Mouse (Mus musculus): ENCODE data around the gene Stac2. TPM values are rescaled to one million over a fixed set of nuclear protein-coding genes. Genes with fewer than 3 reads are reported as not detected.

The Stac2 gene
- total RNA-seq, 2 experiments from 2014 or later, result not detected

DNA sequence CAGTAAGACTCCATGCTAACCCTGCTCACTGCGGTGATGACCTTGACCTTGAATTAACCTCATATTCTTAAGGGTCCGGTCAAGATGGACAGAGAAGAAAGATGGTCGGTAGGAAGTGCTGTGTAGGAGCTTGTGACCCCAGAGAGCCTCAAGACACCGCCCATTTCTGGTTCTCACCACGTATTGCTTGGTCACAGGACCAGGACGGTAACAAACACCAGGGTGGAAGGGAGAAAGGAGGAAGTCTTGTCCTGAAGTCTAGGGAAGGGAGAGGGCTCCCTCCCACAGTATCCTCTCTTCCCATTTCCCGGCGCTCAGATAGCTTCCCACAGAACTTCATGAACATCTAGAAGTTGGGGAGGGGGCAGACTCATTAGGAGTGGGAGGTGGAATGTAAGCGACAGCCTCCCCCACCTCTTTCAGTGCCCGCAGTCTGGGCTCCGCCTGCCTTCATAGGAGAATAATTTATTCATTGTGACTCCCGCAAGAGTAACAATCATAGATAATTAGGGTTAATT, 1.6 kb downstream of the Stac2 start:
- ATAC-seq (replicated peaks; ENCODE audit: poor library complexity, severe bottlenecking), result peak; percentile 49

DNA sequence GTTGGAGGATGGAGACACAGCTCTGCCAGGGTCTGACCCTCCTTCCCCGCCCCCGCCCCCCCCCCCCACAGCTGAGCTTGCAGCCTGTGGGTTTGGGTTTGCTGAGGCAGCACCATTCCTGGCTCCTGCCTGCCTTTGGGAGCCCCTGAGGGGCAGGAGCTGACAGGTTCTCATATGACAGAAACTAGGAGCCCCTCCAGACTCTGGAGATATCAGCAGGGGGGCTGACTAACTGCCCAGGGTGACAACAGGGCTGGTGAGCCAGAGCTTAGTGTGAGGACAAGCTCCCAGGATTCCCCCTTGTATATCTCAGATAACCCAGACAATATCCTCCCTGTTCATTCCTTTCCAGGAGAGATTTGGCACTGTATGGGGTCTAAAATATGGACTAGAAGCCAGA, 2.3 kb downstream of the Stac2 start:
- ATAC-seq (replicated peaks; ENCODE audit: poor library complexity, severe bottlenecking), result no peak

DNA sequence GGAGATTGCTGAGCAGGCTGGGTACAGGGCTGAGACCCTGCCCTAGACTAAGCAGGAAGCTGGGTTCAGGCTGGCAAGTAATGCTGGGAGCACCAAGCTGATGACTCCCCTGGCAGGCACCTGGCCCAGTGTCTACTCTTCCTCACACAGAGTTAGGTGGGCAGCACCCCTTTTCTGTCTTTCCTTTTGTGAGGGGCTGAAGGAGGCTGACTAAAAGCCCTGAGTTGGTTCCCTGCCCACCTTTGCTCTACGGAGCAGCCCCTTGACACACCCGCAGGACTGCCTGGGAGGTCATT, 2.8 kb downstream of the Stac2 start:
- ATAC-seq (replicated peaks; ENCODE audit: poor library complexity, severe bottlenecking), result no peak

- ATAC-seq (replicated peaks; ENCODE audit: poor library complexity, severe bottlenecking), result peak; percentile 76
Measured at GRCm38 (mm10) chr11:98049672-98050519, 3.4 kb downstream of the Stac2 start.

- no peak for ATAC-seq (replicated peaks; ENCODE audit: poor library complexity, severe bottlenecking)
Measured at GRCm38 (mm10) chr11:98047745-98048144, 5.5 kb downstream of the Stac2 start.

GRCm38 (mm10) chr11:98046466-98046865, 6.8 kb downstream of the Stac2 start:
- ATAC-seq (replicated peaks; ENCODE audit: poor library complexity, severe bottlenecking), result no peak

DNA sequence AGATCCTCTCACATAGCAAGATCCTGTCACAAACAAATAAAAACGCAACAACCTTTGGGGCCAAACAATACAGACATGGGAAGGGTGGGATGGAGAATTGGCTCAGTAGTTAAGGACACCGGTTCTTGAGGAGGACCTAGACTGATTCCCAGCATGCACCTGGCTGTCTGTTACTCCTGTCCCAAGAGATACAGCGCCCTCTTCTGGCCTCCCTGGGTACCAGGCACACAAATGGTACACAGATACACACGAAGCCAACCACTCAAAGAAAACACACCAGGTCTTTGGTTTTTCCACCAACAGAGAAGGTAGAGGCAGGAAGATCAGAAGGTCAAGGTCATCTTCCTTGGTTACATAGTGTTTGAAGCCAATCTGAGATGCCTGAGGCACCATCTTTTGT, 7.7 kb downstream of the Stac2 start:
- no peak for ATAC-seq (replicated peaks; ENCODE audit: poor library complexity, severe bottlenecking)

GRCm38 (mm10) chr11:98044074-98044473, 9.2 kb downstream of the Stac2 start:
- ATAC-seq (replicated peaks; ENCODE audit: poor library complexity, severe bottlenecking), result no peak

- no peak for ATAC-seq (replicated peaks; ENCODE audit: poor library complexity, severe bottlenecking)
Measured at GRCm38 (mm10) chr11:98042741-98043140, 10.5 kb downstream of the Stac2 start.

GRCm38 (mm10) chr11:98040975-98041374, 12.3 kb downstream of the Stac2 start:
- ATAC-seq (replicated peaks; ENCODE audit: poor library complexity, severe bottlenecking), result no peak; the same call in 1 of the 2 replicates

DNA sequence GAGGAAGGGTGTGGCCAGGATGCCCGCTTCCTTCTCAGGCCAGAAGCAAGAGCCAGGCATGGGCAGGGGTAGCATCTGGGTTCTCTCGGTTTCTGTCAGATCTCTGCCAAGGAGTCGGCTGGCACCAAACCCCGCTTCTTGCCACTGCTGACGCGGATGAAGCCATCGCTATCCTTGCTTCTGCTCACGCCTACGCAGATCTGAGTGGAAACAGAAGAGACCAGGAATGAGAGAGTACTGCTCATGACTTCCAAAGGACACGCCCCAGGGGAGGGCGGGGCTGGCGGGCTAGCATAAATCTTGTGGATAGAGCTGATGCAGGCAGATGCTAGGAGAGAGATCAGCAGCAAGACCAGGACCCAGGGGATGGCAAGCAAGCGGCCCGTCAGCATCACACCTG, 15.4 kb downstream of the Stac2 start:
- ATAC-seq (replicated peaks; ENCODE audit: poor library complexity, severe bottlenecking), result no peak

DNA sequence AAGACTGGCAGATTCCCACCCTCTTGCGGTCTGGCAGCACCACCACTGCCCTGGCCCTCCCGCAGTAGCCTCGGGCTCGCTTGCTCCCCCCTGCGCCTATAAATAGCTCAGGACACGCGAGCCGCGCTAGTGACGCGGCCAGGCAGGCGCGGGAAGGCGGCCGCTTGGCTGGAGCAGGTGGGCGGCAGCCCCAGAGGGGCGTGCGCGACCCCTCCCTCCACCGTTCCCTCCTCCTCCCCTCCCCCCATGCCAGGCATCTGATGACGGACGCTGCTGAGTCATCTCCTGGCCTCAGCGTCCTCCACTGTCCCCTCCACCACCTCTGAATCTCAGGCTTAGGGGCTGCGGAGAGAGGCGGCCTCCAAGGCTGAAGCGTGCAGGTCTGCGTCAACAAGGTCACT, 17.3 kb downstream of the Stac2 start:
- peak; percentile 48 for ATAC-seq (replicated peaks; ENCODE audit: poor library complexity, severe bottlenecking)

DNA sequence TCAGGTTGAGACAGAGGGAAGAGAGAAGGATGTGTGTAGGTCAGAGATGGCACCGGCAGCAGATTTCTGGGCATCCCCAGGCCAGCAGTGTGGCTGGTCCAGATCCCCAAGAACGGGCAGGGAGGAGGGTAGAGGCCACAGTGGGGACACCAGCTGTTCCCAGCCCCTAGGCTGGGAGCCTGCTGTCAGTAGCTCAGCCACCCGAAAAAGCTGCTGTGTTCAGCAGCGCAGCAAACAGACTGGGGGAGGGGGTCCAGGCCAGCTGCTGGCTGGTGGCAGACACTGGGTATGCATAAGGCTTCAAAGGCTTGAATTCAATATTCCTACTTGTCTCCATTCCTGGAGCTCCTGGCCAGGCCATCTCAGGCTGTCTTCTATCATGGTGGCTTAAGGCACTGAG, 18.4 kb downstream of the Stac2 start:
- ATAC-seq (replicated peaks; ENCODE audit: poor library complexity, severe bottlenecking), result no peak

GRCm38 (mm10) chr11:98034061-98034460, 19.2 kb downstream of the Stac2 start:
- no peak for ATAC-seq (replicated peaks; ENCODE audit: poor library complexity, severe bottlenecking)

- ATAC-seq (replicated peaks; ENCODE audit: poor library complexity, severe bottlenecking), result 0 out of 2 replicates have a peak, but pooled peaks have one; percentile 40
Measured at GRCm38 (mm10) chr11:98031443-98031770, 21.9 kb downstream of the Stac2 start.

- no peak for ATAC-seq (replicated peaks; ENCODE audit: poor library complexity, severe bottlenecking)
Measured at GRCm38 (mm10) chr11:98030701-98031442, 22.4 kb downstream of the Stac2 start.

DNA sequence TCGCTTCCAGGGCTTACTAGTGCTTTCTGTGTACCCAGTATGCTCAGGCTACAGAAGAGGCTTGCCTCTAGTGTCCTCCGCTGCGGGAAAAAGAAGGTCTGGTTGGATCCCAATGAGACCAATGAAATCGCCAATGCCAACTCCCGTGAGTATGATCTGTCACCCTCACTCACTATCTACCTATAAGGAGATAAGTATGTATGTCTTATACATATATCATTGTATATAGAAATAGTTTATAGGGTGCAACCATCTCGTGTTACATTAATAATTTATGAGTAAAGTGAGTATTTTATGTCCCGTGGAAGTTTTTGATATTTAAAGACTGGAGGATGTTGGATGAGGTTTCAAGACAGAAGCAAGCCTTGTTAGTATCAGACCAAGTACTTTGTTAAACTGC, 25.5 kb downstream of the Stac2 start:
- no peak for ATAC-seq (replicated peaks; ENCODE audit: poor library complexity, severe bottlenecking)

GRCm38 (mm10) chr11:98027297-98027688, 26.0 kb downstream of the Stac2 start:
- ATAC-seq (replicated peaks; ENCODE audit: poor library complexity, severe bottlenecking), result no peak

- ATAC-seq (replicated peaks; ENCODE audit: poor library complexity, severe bottlenecking), result peak; percentile 73
Measured at GRCm38 (mm10) chr11:98026570-98027296, 26.5 kb downstream of the Stac2 start, which contains the start of gene Rpl19. Rpl19 (plus strand) TSS chr11:98026710.

DNA sequence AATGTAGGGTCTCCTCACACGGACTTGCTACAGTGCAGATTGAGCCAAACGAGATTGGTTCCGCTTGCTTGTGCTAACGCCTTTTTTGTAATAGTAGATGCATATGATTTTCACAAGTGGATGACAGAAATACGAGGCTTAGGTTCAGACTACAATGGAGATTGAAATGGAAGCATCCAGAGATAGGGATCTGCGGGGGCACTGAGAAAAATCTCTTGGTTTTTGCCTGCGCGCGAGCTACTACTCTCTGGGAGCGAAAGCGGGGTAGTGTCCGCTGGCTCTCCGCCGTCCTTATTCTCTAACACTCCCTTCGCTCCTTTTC, 27.1 kb downstream of the Stac2 start:
- ATAC-seq (replicated peaks; ENCODE audit: poor library complexity, severe bottlenecking), result no peak

DNA sequence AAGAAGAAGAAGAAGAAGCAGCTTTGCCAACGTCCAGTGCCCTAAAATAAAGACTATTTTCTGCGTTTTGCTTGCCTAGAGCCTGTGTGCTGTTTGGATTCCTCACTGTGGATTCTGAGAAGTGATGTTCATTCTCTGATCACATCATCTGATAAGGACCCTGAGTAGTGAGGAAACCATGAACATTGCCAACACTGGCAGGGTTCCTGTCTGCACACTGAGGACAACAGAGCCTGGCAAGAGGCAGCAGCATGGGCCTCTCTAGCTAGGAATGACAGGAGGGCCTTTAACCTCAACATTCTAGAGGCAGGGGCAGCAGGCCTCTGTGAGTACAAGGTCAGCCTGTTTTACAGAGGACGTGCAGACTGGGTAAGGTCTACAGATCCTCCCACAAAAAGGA, 28.7 kb downstream of the Stac2 start:
- no peak for ATAC-seq (replicated peaks; ENCODE audit: poor library complexity, severe bottlenecking)

All from granulocyte monocyte progenitor cell, adult 5-6 weeks (primary cell).